Mouse (Mus musculus) cerebellum, adult (tissue): ENCODE measurements around the gene Snrnp70.
A peak's percentile ranks its signal among the peaks of the same experiment; 100 is the strongest.
"Not testable (repeated sequence)": the region's sequence is repeated elsewhere in the genome, so short reads cannot be mapped to it uniquely, and the experiment has no call there.

Experiments used
- ATAC-seq: cut with Nextera tagmentation; 2 replicates; pipeline ENCODE4 v1.9.2; 2017; ENCODE audit warnings: mild to moderate bottlenecking, moderate library complexity, mixed read lengths; ENCODE audit not compliant: insufficient number of reproducible peaks, low FRiP score, low TSS enrichment

The Snrnp70 gene

GRCm38 (mm10) chr7:45412421-45412820, 16.9 kb upstream of the Snrnp70 start:
- ATAC-seq: no peak

- ATAC-seq: no peak
Observed at GRCm38 (mm10) chr7:45409497-45410163, 14.1 kb upstream of the Snrnp70 start.

- ATAC-seq: no peak
Observed at GRCm38 (mm10) chr7:45408949-45409348, 13.4 kb upstream of the Snrnp70 start.

- no peak for ATAC-seq
Observed at GRCm38 (mm10) chr7:45408351-45408750, 12.8 kb upstream of the Snrnp70 start.

DNA sequence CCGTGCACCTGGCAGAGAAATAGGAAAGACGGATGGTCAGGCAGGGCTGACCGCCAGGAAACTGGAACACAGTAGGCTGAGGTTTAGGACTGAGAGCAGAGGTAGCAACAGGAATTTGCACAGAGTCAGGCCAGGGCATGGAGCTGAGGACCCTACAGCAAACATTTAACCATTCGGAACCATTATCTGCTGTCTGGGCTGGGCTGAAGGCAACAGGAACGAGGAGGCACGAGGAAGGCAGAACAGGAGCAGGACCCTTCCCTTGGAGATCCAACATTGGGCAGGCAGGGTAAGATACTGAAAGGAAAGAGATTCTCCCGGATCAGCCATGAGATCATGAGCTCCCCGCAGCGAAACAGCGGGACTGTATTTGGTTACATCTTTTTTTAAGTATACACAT, 12.3 kb upstream of the Snrnp70 start:
- ATAC-seq: no peak

DNA sequence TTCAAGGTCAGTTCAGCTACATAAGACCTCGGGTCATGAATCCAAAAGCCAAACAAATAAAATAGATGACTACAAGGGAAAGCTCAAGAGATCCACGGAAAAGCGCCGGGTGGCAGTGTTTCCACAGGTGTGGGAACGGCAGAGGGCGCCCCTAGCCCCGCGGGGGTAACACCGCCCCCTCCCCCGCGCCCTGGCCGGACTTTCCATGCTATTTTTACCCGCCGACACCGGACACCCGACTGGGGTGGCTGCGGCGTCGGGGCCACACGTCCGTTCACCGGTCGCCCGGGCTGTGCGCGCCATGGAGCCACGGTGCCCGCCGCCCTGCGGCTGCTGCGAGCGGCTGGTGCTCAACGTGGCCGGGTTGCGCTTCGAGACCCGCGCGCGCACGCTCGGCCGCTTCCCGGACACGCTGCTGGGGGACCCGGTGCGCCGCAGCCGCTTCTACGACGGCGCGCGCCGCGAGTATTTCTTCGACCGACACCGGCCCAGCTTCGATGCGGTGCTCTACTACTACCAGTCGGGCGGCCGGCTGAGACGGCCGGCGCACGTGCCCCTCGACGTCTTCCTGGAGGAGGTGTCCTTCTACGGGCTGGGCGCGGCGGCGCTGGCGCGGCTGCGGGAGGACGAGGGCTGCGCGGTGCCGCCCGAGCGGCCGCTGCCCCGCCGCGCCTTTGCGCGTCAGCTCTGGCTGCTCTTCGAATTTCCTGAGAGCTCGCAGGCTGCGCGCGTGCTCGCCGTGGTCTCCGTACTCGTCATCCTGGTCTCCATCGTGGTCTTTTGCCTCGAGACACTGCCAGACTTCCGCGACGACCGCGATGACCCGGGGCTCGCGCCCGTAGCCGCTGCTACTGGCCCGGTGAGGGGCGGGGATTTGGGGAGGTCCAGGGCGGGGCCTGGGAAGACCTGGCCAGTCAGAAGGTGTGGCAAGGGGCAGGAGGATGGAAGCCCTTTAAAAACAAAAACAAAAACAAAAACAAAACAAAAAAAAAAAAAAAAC, 10.9 kb upstream of the Snrnp70 start:
- no peak for ATAC-seq

- ATAC-seq: peak; percentile 31; the same call in 1 of the 2 replicates
Observed at GRCm38 (mm10) chr7:45405091-45406075, 9.8 kb upstream of the Snrnp70 start, which contains the start of gene Kcna7. TSS of gene Kcna7 (plus strand) at chr7:45405653.

DNA sequence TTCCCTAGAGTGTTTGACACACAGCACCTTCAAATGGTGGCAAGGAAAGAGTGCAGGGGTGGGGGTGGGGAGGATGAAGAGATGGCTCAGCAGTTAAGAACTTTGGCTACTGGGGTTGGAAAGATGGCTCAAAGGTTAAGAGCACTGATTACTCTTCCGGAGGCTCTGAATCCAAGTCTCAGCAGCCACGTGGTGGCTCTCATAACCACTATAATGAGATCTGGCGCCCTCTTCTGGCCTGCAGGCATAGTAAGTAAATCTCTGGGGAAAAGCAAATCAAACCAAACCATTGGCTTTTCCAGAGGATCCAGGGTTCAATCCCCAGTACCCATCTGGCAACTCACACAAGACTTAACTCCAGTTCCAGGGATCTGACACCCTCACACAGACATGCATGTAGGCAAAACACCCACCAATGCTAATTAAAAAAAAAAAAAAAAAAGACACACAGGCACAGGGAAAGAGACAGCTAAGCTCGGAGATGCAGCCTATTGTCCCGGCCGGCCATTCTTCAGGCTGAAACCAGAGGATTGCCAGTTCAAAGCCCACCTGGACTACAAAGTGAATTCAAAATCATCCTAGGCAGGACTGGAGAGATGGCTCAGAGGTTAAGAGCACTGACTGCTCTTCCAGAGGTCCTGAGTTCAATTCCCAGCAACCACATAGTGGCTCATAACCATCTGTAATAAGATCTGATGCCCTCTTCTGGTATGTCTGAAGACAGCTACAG, 8.2 kb upstream of the Snrnp70 start:
- no peak for ATAC-seq

DNA sequence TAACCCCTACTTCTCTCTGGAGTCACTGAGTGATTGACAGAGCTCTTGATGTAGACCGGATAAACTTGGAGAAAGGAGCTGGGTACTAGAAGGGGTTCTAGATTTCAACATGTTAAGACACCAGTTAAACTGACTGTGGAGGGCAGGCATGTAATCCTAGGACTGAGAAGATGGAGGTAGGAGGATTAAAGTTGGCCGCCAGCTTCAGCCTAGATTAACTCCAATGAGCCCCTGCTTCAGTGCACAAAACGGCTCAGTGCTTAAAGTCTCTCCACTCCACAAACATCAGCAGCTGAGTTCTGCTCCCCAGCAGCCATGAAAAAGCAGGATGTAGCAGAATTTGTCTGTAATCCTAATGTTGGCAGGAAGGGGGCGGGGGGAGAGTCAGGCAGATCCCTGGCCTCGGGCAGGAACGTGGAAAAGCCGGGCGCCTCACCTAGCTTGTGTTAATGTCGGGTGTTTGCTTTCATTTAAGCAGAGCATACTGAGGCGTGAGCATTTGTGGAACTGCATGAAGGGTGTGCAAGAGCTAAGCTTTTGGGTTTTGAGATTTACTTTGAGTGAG, 6.1 kb upstream of the Snrnp70 start:
- no peak for ATAC-seq

DNA sequence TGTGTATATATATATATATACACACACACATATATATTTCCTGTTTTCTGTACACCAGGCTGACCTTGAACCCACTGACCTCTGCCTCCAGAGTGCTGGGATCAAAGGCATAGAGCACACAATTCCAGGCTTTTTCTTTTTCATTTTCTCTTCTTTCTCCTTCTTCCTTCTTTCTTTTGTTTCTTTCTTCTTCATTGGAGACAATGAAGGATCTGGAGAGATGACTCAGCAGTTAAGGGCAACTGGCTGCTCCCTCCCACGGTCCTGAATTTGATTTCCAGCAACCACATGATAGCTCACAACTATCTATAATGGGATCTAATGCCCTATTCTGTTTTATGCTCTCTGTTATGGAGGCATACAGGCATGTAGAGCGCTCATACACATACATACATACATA, 1.2 kb upstream of the Snrnp70 start:
- no peak for ATAC-seq

DNA sequence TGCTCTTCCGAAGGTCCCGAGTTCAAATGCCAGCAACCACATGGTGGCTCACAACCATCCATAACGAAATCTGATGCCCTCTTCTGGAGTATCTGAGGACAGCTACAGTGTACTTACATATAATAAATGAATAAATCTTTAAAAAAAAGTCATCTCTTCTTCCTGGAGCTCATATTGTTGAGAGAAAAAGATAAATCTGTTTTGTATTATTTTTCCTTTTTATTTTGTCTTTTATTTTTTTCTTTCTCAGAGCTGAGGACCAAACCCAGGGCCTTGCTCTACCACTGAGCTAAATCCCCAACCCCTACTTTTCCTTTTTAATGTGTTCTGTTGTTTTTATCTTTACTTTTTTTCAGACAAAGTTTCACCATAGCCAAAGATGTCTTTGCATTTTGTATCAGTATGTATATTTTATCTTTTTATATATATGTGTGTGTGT, 814 bp upstream of the Snrnp70 start:
- not testable (repeated sequence) for ATAC-seq

- peak; percentile 61; the same call in 1 of the 2 replicates for ATAC-seq
Observed at GRCm38 (mm10) chr7:45395129-45395541, 407 bp downstream of the Snrnp70 start.

DNA sequence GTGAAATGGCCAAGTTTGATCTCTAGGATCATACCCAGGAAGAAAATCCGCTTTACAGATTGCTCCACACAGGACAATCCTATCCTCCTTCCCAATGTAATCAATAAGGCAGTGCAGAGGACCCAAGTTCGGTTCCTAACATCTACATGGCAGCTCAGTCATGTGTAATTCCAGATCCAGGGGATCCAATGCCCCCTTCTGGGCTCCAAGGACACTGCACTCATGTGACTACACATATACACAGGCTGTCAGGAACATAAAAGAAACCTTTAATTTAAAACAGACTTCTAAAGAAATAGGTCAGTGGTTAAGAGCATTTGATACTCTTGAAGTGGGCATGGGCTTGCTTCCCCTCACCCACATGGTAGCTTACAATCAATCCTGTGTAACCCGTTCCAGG, 9.5 kb downstream of the Snrnp70 start:
- ATAC-seq: no peak

DNA sequence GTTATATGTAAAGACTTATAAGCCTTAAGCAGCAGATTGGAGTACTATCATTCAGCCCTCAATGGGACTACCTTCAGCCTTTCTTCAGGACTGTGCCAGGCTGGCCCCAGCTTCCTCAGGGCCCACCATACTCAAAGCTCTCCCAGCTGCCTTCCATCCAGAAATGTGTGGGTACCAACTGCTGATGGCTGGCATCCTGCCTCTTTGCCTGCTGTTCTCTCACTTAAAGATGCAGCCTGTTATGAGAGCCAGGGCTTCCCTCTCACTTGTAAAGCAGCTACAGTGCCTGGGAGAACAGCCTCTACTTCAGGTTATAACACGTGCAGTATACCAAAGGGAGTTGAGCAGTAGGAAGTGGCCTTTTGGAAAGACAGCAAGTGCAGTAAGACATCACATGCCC, 19.5 kb downstream of the Snrnp70 start:
- no peak for ATAC-seq

- ATAC-seq: no peak
Observed at GRCm38 (mm10) chr7:45374620-45375019, 20.9 kb downstream of the Snrnp70 start.

DNA sequence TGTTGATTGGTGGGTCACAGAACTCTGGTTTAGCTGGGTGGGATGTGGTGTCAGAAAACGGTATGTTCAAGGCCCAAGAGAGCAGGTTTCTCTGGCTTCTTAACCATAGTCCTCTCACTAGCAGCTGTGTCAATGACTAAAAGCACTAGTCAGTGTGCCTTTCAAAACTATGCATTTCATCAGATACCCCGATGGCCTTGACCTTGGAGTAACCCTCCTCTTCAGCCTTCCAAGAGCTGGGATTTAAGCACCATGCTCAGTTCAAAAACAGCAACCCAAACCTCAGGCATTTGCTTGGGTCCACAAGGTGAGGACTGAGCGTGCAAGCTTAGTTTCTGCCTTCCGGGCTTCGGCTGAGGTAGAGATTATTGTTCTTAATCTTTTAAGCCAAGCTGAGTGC, 23.2 kb downstream of the Snrnp70 start:
- no peak for ATAC-seq

GRCm38 (mm10) chr7:45370475-45371311, 24.8 kb downstream of the Snrnp70 start, which contains the start of gene Lin7b:
TSS of gene Lin7b (minus strand) at chr7:45370583.
- ATAC-seq: peak; percentile 45; the same call in 1 of the 2 replicates

DNA sequence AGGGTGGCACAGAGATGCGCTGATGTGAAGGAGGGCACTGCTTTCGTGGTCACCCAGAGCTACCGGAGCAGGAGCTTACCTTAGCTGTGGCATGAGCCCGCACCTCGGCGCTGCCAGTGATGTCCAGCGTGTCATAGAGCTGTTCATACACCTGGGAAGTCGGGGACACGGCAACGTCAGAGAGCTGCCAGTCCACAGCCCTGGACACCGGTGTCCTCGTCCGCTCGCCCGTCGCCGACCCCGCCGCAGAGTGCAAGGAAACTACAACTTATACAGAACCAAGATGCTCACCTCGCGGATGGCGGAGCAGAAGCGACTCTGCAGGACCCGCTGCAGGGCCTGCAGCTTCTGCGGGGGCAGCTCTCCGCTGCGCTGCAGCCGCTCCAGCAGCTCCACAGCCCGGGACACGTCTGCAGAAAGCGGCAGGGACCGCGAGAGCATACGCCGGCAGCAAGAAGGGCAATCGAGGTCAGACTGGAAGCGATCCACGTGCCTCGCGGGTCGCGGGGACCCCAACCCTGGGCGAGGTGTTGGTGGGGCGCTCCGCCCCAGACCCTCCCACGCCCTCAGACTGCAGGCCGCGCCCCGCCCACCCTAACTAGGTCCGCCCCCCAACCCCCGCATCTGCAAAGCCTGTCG, 25.6 kb downstream of the Snrnp70 start:
- no peak for ATAC-seq
